Mouse (Mus musculus): ENCODE measurements around the gene Prph.

Prph gene

DNA sequence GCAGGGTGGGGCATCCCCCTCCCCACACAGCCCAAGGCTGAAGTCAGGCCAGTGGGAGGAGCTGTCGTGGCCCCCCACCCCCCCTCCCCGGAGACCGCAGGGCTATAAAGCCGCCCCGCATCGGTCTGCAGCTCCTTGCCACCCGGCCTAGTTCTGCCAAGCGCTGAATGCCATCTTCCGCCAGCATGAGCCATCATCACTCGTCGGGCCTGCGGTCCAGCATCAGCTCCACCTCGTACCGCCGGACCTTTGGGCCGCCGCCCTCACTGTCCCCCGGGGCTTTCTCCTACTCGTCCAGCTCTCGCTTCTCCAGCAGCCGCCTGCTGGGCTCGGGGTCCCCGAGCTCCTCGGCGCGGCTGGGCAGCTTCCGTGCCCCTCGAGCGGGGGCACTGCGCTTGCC lies at the start of gene Prph:
Prph (plus strand) TSS at position 135 of the 400 bp plus-strand sequence.
- peak in 1 of 2 experiments; percentile 26 for DNase-seq (ENCODE audit: inconsistent age in 2 of 2, low spot score in 1 of 2)

DNA sequence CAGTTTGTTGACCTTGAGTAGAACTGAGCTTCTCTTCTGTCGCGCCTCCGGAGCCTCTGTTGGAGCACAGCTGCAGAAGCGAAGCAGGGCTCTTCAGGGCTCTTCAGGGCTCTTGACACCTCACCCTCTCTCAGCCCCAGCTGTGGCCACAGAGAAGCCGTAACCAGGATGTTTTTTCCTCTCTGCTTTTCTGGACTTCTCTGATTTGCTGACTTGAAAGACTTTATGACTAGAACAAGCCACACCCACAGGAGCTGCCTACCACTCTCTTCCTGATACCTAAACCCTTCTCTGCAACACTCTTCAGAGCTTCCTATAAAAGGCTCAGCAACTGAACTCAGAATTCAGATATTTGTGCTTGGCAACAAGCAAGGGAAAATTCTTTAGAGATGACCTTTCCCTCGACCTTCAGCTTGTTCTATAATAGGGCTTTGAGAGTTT lies 46.2 kb upstream of the Prph start:
- peak in 1 of 2 experiments; percentile 73 for DNase-seq (ENCODE audit: inconsistent age in 2 of 2, low spot score in 1 of 2)

DNA sequence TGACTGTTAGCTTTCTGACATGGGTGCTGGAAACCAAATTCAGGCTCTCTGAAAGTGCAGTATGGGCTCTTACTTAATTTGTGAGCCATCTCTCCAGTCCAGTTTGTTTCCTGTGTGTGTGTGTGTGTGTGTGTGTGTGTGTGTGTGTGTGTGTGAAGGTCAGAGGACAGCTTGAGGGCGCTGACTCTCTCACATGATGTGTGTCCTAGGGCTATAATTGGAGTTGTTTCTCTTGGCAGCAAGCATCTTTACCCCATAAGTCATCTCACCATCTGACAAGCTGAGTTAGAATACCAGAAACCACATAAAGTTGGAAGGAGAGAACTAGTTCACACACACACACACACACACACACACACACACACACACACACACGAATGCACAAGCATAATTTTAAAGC lies 44.1 kb upstream of the Prph start:
- DNase-seq (ENCODE audit: inconsistent age in 2 of 2, low spot score in 1 of 2): no peak

DNA sequence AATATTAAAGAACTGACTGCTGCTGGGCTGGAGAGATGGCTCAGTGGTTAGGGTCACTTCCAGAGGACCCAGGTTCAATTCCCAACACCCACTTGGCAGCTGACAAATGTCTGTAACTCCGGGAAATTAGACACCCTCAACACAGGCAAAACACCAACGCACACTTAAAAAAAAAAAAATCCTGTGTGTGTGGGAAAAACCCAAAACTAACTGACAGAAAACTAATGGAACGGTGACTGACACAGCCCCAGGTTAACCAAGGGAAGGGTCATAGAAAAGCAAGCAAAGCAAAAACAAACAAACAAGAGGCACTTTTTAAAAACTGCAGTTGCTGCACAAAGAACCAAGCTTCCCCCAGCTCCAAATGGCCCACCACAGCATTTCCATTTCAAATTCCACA lies 43.0 kb upstream of the Prph start:
- no peak for DNase-seq (ENCODE audit: inconsistent age in 2 of 2, low spot score in 1 of 2)

DNA sequence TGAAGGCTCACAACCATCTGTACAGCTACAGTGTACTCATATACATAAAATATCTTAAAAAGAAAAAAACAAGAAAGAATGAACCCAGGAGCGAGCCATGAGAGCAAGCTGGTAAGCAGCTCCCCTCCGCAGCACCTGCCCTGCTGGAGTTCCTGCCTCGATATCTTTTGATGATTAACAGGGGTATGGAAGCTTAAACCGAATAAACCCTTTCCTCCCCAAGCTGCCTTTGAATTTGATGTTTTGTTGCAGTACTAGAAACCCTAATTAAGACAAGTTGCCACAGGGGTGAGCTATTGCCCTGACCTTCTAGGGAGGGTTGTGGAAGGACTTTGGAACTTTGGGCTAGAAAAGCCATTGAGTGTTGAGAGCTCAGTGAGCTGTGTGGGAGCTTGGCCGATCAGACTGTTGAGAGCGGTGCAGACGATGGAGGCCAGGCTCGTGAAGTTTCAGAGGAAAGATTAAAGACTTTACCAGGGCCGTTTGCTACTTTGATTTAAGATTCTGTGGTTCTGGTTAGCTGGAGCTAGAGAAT lies 40.4 kb upstream of the Prph start:
- no peak for DNase-seq (ENCODE audit: inconsistent age in 2 of 2, low spot score in 1 of 2)

DNA sequence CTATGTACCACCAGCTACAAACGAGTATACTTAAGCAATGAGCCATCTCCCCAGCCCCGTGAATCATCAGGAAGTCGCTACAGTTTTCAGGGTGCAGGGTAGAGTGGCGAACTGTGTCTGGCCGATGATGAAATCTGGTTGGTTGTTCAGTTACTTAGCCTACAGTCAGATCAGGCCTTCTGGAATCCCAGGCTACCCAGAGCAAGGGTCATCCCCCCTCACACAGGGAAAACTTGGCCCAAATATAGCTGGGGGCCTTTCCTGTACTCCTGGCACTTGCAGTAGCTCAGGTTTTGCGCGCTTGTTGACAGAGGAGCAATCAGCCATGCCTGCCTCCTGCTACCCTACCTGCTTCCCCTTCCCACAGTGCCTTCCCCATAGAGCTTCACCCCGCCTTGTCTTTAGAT lies 37.6 kb upstream of the Prph start:
- no peak for DNase-seq (ENCODE audit: inconsistent age in 2 of 2, low spot score in 1 of 2)

DNA sequence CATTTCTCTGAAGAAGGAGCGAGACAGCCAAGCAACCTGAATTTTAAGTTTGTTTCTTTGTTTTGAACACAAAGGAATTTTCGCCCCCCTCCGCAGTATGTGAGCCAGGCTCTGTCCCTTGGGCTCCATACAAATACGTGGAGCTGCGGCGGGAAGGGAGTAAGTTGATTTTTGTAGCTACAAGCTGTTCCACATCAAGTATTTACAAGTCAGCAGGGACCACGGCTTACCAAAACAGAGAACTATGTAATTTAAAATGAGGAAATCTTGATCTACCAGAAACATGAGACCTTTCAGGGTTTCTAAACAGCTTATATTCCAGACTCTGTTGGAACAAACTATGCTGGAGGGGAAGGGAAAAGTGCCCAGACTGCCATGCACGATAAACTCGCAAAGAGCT lies 37.0 kb upstream of the Prph start:
- no peak for DNase-seq (ENCODE audit: inconsistent age in 2 of 2, low spot score in 1 of 2)

DNA sequence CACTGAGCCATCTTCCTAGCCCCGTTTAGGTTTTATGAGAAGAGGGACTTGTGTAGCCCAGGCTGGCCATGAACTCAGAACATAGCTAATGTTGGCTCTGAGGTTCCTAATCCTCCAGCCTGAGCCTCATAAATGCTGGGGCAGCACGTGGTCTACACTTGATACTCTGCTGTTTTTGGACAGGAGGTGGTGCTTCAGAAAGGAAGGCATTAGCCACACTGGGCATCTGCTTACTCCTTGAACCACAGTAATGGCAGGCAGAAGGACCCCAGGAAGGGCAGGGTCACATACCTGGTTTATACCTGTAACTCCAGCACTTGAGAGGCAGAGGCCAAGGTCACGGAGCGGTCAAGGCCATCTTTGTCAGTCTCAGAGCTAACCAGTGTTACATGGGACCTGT lies 36.3 kb upstream of the Prph start:
- DNase-seq (ENCODE audit: inconsistent age in 2 of 2, low spot score in 1 of 2): no peak

DNA sequence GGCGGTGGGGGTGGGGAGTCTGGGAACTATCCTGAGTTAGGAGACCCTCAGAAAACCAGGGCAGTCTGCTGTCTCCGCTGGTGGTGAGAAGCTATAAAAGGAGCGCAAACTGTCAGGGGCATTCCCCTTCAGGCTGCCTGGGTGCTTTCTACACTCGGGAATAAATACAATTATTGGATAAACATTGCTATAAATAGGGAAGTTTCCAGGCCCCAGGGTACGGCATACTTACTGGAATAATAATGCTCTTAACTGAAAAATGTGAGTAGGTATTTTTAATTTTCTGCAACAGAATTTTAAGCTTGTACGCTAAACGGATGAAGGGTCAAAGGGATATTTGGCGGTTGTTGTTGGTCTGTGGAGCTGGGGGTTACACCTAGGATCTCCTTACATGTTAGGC lies 35.5 kb upstream of the Prph start:
- no peak for DNase-seq (ENCODE audit: inconsistent age in 2 of 2, low spot score in 1 of 2)

DNA sequence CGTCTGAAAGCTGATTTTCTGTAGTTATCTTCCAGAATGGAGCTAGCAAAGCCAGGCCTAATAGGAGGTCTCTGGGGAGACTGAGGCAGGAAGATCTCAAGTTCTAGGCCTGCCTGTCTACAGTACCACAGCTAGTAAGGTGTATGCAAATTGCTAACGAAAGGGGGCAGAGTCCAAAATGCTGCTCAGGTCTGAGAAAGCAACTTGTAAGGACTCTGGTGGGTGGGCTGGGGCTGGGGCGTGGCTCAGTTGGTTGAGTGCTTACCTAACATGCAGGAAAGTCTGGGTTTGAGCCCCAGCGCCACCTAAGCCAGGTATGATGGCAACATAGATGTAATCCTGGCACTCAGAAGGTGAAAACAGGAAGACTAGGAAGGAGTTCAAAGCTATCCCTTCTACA lies 34.8 kb upstream of the Prph start:
- DNase-seq (ENCODE audit: inconsistent age in 2 of 2, low spot score in 1 of 2): no peak

DNA sequence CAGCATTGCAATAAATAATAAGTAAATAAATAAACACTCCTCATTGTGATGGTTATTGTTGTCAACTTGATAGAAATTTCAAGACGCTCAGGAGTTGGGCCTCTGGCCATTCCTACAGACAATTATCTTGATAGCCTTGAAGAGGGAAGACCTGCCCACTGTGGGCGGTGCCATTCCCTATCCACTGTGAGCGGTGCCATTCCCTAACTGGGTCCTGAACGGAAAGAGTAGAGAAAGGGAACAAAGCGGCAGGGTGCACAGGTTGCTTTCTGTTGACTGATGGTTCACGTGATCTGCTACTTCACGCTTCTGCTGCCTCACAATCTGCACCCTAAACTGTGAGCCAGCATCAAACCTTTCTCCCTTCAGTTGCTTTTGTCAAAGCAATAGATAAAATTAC lies 33.7 kb upstream of the Prph start:
- DNase-seq (ENCODE audit: inconsistent age in 2 of 2, low spot score in 1 of 2): no peak

DNA sequence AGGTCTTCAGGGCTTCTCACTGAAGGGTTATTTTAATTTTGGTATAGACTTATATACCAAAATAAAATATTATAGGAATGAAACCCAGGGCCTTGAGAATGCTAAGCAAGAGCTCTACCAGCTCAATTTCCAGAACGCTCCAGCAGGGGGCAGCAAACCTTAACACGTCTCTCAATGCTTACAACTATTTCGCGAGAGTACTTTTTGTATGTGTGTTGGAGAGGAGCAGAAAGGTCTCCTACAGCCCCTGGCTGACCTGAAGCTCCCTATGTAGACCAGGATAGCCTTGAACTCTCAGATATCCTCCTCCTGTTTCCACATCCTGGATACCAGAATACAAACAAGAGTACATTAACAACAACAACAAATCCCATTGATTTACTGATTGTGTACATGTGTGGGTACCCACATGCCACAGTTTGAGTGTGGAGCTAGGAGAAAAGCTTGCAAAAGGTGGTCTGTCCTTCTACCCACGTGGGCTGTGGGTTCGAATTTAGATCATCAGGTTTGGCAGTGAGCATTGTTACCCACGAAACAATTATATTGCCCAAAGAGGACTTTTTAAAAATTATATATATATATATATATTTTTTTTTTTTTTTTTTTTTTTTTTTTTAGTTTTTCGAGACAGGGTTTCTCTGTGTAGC lies 30.2 kb upstream of the Prph start:
- DNase-seq (ENCODE audit: inconsistent age in 2 of 2, low spot score in 1 of 2): peak; percentile 73 to 94

DNA sequence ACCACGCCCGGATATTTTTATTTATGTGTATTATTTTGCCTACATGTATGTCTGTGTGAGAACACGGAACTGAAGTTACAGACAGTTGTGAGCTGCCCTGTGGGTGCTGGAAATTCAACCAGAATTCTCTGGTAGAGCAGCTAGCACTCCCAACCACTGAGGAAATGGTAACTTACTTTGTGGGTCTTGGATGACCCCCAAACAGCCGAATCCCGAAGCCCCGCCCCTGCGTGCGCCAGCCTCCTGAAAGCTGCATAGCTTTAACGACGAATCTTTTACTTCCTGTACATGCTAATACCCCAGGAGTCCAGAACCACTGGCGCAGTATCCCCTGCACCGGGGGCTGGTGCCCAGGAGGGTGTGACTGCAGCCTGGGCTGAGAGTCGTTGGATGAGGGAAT lies 29.6 kb upstream of the Prph start:
- DNase-seq (ENCODE audit: inconsistent age in 2 of 2, low spot score in 1 of 2): peak in 1 of 2 experiments; percentile 27

DNA sequence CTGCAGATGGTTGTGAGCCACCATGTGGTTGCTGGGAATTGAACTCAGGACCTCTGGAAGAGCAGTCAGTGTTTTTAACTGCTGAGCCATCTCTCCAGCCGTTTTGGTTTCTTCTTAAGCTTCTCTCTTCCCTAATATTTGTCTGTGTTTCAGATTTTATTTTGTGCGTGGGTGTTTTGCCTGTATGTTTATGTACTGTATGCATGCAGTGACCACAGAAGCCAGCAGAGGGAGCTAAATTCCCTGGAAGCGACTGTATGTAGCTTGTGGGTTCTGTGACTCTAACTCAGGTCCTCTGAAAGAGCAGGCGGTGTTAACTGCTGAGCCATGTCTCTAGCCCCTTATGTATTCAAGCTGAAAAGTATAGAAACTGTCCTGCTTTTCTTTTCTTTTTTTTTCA lies 28.7 kb upstream of the Prph start:
- peak in 1 of 2 experiments; percentile 72 for DNase-seq (ENCODE audit: inconsistent age in 2 of 2, low spot score in 1 of 2)

DNA sequence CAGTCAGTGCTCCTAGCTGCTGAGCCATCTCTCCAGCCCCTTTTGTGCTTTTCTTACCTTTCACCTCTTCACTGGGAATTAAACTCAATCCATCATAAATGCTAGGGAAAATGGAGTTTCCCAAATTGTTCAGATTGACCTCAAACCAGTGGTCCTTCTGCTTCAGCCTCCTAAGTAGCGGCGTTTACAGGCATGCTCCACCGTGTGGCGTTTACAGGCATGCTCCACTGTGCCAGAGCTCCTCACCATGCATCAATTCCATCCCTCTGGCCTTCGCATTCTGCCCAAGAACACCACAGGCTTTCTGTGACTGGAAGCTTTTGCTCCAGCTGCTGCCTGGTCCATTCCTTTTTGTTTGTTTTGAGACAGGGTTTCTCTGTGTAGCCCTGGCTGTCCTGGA lies 27.9 kb upstream of the Prph start:
- DNase-seq (ENCODE audit: inconsistent age in 2 of 2, low spot score in 1 of 2): peak in 1 of 2 experiments; percentile 16

DNA sequence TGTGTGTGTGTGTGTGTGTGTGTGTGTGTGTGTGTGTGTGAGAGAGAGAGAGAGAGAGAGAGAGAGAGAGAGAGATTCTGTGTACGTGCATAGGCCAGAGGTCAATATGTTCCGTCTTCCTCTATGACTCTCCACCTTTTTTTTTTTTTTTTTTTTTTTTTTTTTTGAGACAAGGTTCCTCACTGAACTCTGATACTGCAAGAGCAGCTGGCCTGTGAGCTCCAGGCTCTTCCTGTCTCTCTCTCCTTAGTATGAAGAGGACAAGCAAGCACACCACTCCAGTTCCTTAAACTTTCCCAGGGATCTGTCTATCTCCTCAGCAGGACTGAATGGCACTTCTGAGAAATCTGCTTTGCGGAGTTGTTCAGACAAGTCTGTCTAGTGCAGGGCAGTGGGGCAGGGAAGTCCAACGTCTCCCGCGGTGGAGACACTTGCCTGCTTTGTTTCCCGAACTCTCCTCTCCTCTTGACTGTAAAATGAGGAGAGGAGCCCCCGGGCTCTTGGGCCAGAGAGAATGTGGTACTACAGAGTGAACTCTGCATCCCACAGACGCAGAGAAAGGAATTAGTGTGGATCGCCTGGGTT lies 26.0 kb upstream of the Prph start:
- DNase-seq (ENCODE audit: inconsistent age in 2 of 2, low spot score in 1 of 2): peak in 1 of 2 experiments; percentile 44

DNA sequence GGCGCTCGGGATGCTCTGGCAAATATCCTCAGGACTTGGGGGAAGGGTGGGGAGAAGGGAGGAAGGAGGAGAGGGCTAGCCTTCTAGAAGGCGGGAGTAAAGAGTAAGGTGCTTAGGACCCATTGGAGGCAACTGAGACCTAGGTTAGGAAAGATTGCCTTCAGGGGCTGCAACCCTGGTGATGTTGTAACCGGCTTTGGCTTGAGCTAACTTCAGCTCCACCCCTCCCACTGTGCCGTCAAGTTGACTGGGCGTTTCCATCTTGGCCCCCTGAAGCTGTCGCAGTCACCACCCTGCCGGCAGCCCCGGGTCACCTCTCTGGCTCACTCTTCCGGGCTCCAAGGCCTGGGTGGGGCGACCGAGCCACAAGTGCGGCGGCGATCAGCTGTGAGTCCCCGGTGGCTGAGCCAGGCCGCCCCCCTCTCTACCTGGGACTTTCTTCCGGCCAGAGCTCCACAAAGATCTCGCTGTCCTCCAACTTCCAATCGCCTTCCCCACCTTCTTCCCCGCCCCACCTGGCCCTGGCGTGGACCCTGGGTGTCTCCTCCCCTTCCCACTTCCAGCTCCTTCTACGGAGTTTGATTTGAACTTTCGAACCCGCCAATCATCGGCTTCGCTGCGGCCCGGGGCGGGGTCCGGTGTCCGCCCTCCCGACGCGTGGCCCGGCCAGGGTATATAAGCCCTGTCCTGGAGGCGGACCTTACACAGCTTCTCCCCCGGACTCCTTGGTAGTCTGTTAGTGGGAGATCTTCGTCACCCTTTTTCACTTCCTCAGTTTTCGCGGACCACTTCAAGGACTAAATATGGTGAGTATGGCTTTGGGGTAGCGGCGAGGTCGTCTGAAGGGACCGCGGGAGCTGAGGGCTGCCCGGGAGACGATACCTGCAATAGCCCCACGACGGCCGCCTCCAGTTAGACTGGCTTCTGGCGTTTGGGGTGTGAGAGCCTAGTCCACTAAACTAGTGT lies 25.1 kb upstream of the Prph start, which contains the start of gene Tuba1c:
Tuba1c (plus strand) TSS at position 273 of the 966 bp plus-strand sequence.
- DNase-seq (ENCODE audit: inconsistent age in 2 of 2, low spot score in 1 of 2): peak; percentile 96 to 98

DNA sequence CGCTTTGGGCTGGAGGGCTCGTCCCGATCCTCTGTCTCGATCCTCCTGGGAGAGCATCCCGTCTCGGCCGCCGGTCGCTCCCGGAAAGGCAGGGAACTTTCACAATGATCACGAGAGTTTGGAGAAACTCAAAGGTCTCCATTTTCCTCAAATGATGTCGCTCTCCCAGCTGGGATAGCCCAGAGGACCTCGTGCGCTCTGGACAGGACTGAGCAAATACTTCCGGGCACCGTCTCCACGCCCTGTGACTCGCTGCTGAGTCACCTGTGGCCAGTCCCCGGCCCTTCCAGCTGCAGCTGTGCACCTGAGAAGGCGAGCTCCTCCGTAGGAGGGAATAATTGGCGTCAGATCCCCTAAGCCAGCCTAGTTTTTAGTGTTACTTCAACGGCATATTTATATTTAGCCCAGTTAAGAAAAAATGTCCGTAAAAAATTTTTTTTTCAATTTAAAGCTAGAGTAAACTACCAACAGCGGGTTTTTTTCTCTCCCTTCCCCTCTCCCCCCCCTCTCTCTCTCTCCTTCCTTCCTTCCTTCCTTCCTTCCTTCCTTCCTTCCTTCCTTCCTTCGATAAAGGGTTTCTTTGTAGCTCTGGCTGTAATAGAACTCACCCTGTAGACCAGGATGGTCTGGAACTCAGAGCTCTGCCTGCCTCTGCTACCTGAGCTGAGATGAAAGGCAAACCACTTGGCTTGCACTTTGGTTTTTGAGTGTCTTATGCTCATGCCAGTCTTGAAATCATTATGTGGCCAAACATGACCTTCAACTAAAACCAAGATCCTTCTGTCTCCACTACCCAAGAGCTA lies 24.2 kb upstream of the Prph start:
- DNase-seq (ENCODE audit: inconsistent age in 2 of 2, low spot score in 1 of 2): peak; percentile 85 to 91

DNA sequence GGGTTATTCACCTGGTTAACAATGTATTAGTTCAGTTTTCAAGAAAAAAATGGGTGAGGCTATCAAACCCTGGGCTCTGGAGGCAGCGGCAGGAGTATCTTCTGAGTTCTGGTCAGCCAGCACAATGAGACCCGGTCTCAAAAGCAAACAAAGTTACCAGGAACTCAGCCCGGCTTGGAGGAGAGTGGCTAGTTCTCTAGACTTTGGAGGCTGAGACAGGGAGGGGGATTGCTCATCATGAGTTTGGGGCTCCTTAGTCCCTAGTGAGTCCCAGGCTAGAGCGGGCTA lies 23.6 kb upstream of the Prph start:
- DNase-seq (ENCODE audit: inconsistent age in 2 of 2, low spot score in 1 of 2): peak in 1 of 2 experiments; percentile 76

DNA sequence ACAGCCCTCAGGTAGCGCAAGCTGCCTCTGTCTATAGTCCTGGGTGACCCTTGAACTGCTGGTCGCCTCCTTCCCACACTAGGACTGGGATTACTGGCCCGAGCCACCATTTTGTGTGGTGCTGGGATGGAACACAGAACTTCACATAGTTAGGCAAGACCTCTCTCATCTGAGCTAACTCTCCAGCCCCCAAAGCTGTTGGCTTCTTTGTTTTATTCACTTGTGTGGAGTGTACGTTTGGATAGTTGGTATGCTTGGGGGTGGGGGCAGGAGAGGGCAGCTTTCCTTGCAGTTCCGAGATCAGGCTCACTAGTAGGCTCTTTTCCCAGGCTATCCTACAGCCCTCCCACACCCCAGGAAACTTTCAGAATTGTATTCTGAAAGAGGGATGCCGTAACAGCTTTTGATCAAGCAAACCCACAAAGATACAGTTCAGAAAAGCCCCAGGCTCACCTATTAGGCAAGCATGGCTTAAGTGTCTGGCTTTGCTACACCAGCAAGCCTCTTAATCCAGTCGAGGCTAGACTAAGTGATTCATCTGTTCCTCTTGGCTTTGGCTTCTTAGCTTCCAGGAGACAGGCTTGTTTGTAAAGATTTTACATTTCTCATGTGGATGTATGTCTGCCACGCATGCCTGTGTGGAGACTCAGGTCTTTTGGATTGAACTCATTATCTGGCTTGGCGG lies 22.8 kb upstream of the Prph start:
- DNase-seq (ENCODE audit: inconsistent age in 2 of 2, low spot score in 1 of 2): peak in 1 of 2 experiments; percentile 71
